Mouse (Mus musculus): ENCODE measurements around the gene Ildr1. TPM values are rescaled to one million over a fixed set of nuclear protein-coding genes. Genes with fewer than 3 reads are reported as not detected.

Ildr1 gene
- polyA plus RNA-seq, 1 experiment from 2014 or later: 0.05 TPM

DNA sequence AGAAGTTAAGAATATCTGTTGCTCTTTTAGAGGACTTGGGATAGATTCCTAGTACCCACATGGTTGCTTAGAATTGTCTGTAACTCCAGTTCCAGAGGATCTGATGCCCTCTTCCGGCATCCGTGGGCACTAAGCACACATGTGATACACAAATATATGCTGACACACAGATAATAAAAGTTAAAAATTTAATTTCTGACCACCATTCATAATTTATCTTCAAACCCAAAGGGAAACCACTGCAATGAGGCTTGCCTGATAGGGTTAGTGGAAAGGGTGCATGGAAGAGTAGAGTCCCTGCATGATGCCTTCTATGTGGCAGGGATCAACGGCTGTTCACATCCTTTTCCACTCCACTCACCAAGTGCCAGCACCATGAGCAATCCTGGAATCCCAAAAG is 77.9 kb downstream of the Ildr1 start:
- Histone ChIP-seq H3K4me3 (ENCODE audit: low read depth, low read length) (no peak overlapping the region), H3K4me2 (no peak overlapping the region), H3K27me3 (ENCODE audit: control insufficient read depth, insufficient read depth, low read length) (no peaks in the 10 kb centered on the region), H3K36me3 (ENCODE audit: control insufficient read depth, insufficient read depth, low read length) (no peaks in the 10 kb centered on the region), H3K9me3 (ENCODE audit: control insufficient read depth, low read length) (no peaks in the 10 kb centered on the region), H3K9ac (ENCODE audit: low read length) (no peak overlapping the region), H3K27ac (ENCODE audit: low read depth, low read length) (no peak overlapping the region), H3K4me1 (ENCODE audit: control insufficient read depth, insufficient read depth, low read length) (no peaks in the 10 kb centered on the region)
- 91% methylated on average over 3 of the region's 3 CpGs for WGBS
- ATAC-seq (ENCODE audit: low FRiP score) (no peak), DNase-seq (ENCODE audit: low spot score, missing footprints) (no peak)

DNA sequence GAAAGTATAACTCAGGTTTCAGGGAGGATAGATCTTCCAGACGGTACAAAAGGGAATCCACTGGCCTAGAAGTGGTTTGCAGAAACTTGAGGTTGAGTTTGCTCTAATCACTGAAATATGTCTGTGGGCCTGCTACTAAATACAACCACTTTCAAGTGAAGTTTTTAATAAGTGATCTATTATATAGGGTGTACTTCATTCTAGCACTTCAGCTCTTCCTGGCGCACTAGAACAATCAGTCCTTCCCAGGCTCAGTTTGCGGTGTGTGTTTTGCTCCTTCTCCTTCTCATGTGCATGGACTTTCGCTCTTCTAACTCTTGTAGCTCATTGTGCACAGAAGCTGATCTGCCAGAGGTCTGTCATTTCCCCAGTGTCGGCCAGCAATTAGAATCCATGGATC is 79.2 kb downstream of the Ildr1 start:
- Histone ChIP-seq H3K4me2 (no peak overlapping the region), H3K36me3 (ENCODE audit: control insufficient read depth, insufficient read depth, low read length) (no peaks in the 10 kb centered on the region), H3K9me3 (ENCODE audit: control insufficient read depth, low read length) (no peaks in the 10 kb centered on the region), H3K27me3 (ENCODE audit: control insufficient read depth, insufficient read depth, low read length) (no peaks in the 10 kb centered on the region), H3K27ac (ENCODE audit: low read depth, low read length) (no peak overlapping the region), H3K9ac (ENCODE audit: low read length) (no peak overlapping the region), H3K4me1 (ENCODE audit: control insufficient read depth, insufficient read depth, low read length) (no peaks in the 10 kb centered on the region), H3K4me3 (ENCODE audit: low read depth, low read length) (no peak overlapping the region)
- 90% methylated on average over 5 of the region's 5 CpGs for WGBS
- DNase-seq (ENCODE audit: low spot score, missing footprints): no peak
- no peak for ATAC-seq (ENCODE audit: low FRiP score)

DNA sequence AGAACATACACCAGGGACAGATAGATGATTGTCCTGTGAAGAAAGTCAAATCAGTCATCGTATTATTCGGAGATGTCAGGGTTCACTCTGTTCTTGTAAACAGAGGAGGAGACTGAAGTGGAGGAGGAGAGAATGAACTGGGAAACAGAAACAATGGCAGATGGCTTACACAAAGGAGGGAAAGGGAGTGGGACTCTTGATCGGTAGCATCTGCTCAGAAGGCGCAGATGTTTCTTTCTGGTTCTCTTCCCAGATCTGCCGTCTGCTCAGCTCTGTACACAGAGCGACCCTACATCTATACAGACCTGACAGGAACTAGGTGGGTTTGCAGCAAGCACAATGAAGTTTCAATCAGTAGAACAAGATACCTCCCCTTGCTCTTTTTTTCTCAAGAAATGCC is 81.9 kb downstream of the Ildr1 start:
- ATAC-seq (ENCODE audit: low FRiP score): no peak
- WGBS: 77% methylated on average over 6 of the region's 6 CpGs
- H3K36me3 ChIP-seq (ENCODE audit: control insufficient read depth, insufficient read depth, low read length): no peaks in the 10 kb centered on the region
- no peak overlapping the region for H3K27ac ChIP-seq (ENCODE audit: low read depth, low read length)
- H3K9ac ChIP-seq (ENCODE audit: low read length): no peak overlapping the region
- no peaks in the 10 kb centered on the region for H3K9me3 ChIP-seq (ENCODE audit: control insufficient read depth, low read length)
- H3K27me3 ChIP-seq (ENCODE audit: control insufficient read depth, insufficient read depth, low read length): no peaks in the 10 kb centered on the region
- no peak for DNase-seq (ENCODE audit: low spot score, missing footprints)
- no peak overlapping the region for H3K4me2 ChIP-seq
- no peak overlapping the region for H3K4me3 ChIP-seq (ENCODE audit: low read depth, low read length)
- H3K4me1 ChIP-seq (ENCODE audit: control insufficient read depth, insufficient read depth, low read length): no peaks in the 10 kb centered on the region

Other genes with a start within 250 kb of the Ildr1 start
- not detected in 2 replicates for gene Stfa3, start 238.6 kb upstream of the Ildr1 start, polyA plus RNA-seq (2014; fragmentation: Nextera tagmentation; extraction: Ambion mirVana)
- gene Casr, start 131.8 kb upstream of the Ildr1 start, polyA plus RNA-seq (2014; fragmentation: Nextera tagmentation; extraction: Ambion mirVana): 0.20 TPM in 1 of 2 replicates, not detected in the other
- 1.6 and 2.3 TPM in 2 replicates for gene Cd86, start 27.9 kb upstream of the Ildr1 start, polyA plus RNA-seq (2014; fragmentation: Nextera tagmentation; extraction: Ambion mirVana)
- 1.5 and 1.7 TPM in 2 replicates for gene Slc15a2, start 91.0 kb downstream of the Ildr1 start, polyA plus RNA-seq (2014; fragmentation: Nextera tagmentation; extraction: Ambion mirVana)
- gene Iqcb1, start 134.4 kb downstream of the Ildr1 start, polyA plus RNA-seq (2014; fragmentation: Nextera tagmentation; extraction: Ambion mirVana): 73.6 and 85.6 TPM in 2 replicates
- 0.86 and 1.9 TPM in 2 replicates for gene Eaf2, start 181.0 kb downstream of the Ildr1 start, polyA plus RNA-seq (2014; fragmentation: Nextera tagmentation; extraction: Ambion mirVana)
- gene Golgb1, start 181.2 kb downstream of the Ildr1 start, polyA plus RNA-seq (2014; fragmentation: Nextera tagmentation; extraction: Ambion mirVana): 78.4 and 84.6 TPM in 2 replicates
- gene Hcls1, start 241.0 kb downstream of the Ildr1 start, polyA plus RNA-seq (2014; fragmentation: Nextera tagmentation; extraction: Ambion mirVana): 1.1 TPM in 2 replicates

Measured in midbrain, embryonic 11.5 days (tissue).